Mouse (Mus musculus): ENCODE results near the gene Pex6.

DNA sequence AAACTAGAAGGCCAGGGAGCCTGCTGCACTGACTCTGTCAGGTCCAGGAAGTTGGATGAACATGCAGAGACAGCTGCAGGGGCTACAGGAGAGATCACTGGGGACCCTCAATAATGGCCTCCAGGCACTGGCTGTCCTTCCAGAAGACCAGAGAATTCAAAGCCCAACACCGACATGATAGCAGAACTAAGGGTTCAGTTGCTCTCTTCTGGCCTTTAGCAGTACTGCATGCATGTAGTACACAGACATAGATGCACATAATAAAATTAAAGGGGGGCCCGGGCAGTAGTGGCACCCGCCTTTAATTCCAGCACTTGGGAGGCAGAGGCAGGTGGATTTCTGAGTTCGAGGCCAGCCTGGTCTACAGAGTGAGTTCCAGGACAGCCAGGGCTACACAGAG lies 59.8 kb downstream of the Pex6 start:
- TF ChIP-seq CTCF (conservative IDR thresholded peaks at IDR 0.05; ENCODE audit: low read length) = peak; percentile 16; the same call in 1 of the 2 replicates
- no peak for TF ChIP-seq POU5F1 (IDR thresholded peaks at IDR 0.05; ENCODE audit: borderline replicate concordance, low read length)
- no peak for TF ChIP-seq NANOG (IDR thresholded peaks at IDR 0.05; ENCODE audit: borderline replicate concordance, low read length)
